Mouse (Mus musculus): ENCODE measurements around the gene Ctsw.

The Ctsw gene

DNA sequence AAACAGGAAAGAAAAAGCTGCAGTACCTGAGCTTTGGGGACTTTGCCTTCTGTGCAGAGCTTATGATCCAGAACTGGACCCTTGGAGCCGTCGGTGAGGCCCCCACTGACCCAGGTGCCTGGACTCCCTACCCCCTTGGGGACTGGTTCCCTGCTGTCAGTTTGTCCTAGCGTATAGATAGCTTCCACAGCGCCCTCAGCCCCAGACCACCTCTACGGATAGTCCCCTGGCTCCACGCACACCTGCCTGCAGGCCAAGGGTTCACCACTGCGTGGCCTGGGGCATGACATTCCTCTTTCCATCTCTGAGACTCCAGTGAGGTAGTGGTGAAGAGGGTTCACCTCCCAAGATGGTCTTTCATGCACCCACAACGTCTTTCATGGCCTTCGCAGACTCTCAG is 5.1 kb downstream of the Ctsw start:
- no peak for DNase-seq (ENCODE audit: extremely low spot score)

- DNase-seq (ENCODE audit: extremely low spot score), result no peak
Observed at GRCm38 (mm10) chr19:5461411-5461810, 6.9 kb downstream of the Ctsw start.

DNA sequence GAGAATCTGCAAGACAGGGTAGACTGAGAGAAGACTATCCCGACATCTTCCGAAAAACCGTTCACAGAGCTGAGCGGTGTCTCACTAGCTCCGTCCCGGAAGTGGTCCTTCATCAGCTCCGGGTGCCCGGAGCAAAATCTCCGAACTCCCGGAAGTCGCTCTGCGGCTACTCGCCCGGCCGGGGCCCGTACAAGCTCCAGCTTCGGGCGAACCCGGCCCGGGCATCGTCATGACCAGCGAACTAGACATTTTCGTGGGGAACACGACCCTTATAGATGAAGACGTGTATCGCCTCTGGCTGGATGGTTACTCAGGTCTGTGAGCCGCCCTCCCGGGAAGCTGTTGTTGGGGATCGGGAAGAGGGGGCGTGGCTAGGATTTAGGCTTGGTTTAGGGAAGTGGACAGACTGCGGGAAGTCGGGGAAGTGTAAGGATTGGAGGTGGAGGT is 7.8 kb downstream of the Ctsw start, which contains the start of gene Fibp:
Gene Fibp, plus strand, starts transcription at position 151 of the 447 bp plus-strand sequence.
- DNase-seq (ENCODE audit: extremely low spot score), result peak; percentile 88

GRCm38 (mm10) chr19:5459896-5460295 is 8.4 kb downstream of the Ctsw start:
- DNase-seq (ENCODE audit: extremely low spot score), result no peak

DNA sequence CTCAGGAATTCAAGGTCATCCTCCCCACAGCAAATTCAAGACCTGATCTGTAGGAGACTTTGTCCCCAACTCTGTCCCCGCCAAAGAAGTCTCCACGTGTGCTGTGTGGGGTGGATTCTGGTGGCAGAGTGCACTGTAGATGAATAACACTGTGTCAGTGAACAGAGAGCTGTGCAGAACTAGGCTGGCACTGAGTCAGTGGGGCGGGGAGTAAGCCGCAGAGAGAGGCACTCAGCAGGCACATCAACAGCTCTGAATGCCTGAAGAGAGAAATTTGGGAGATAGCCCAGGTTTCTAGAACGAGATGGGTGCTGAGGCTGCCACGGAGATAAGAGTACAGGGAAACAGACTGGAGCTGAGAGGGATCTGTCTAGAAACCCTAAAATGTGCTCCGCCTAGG is 9.3 kb downstream of the Ctsw start:
- no peak for DNase-seq (ENCODE audit: extremely low spot score)

GRCm38 (mm10) chr19:5457746-5458442 is 10.4 kb downstream of the Ctsw start, which contains the start of gene Ccdc85b:
TSS of gene Ccdc85b (minus strand) at chr19:5457894.
- DNase-seq (ENCODE audit: extremely low spot score), result no peak

GRCm38 (mm10) chr19:5456922-5457745 is 11.2 kb downstream of the Ctsw start:
- peak; percentile 94 for DNase-seq (ENCODE audit: extremely low spot score)

DNA sequence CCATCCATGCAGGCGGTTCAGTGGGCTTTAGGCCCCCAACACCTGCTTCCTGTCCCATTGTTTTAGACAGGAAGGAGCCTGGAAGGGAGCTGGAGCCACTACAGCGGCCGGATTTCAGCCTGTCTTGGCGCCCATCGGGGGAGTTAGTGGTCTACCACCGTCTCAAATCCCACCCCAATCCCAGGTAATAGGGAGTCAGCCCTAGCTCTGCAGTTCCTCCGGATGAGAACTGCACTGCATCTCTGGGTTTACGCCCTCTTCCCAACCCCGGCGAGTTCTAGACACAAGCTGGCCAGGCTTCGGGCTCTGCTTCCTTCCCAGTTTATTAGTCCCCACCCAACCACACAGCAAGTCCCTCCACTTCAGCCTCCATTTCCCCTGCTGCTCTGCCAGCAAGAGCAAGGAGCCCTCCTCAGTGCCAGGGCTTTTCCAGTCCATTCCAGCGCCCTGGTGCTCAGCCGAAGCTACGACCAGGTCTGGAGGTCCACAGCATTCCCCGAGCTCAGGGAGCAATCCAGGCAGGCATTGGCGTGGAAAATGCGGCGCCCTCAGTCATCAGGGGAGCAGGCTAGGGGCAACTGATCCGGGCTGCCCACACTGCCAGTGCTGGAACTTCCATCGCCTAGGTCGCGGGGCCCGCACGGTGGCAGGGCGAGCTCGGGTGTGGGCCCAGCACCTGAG is 11.9 kb downstream of the Ctsw start:
- DNase-seq (ENCODE audit: extremely low spot score), result peak; percentile 29

- DNase-seq (ENCODE audit: extremely low spot score), result no peak
Observed at GRCm38 (mm10) chr19:5455568-5455967, 12.7 kb downstream of the Ctsw start.

DNA sequence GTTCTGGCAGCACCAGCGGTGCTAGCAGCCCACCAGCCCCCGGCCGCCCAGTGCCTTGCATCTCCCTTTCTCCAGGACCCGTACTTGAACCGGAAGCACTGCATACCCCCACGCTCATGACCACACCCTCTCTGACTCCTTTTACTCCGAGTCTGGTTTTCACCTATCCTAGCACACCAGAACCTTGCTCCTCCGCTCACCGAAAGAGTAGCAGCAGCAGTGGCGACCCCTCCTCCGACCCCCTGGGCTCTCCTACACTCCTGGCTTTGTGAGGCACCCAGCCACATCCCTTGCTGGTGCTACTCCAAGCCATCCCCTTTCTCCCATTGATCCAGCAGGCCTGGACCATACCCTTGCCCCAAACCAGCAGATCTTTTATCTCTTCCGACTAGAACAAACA is 13.3 kb downstream of the Ctsw start:
- no peak for DNase-seq (ENCODE audit: extremely low spot score)

DNA sequence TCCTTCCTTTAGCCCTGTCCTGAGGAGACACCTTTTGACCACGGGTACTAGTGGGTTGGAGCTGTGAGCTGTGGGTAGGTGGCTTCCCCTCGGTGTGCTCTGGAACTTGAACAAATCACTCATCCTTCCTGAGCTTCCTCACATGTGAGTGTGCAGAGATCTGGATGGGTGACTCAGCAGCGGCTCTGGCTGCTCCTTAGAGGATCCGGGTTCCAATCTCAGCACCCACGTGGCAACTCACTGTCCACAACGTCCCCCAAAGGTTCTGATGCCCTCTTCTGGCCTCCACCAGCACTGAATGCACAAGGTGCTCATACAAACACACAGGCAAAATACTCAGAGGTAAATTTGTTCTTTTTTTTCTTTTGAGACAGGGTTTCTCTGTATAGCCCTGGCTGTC is 16.5 kb downstream of the Ctsw start:
- no peak for DNase-seq (ENCODE audit: extremely low spot score)

DNA sequence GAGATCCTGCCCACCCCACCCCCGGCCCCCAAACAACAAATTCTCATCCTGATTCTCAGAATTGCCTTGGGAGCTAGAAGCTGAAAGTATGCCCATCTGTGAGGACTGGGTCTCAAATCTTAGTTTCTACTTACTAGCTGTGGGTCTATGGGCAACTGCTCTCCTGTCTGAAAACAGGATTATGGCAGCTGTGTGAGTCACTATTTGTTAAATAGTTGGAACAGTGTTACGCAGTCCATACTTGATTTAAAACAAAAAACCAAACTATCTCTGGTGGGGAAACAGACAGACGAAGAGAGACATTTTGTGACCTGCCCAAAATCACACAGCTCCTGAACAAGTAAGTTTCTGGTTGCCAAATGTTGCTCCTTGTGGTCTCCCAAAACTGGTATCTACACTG is 18.6 kb downstream of the Ctsw start:
- DNase-seq (ENCODE audit: extremely low spot score), result no peak

- DNase-seq (ENCODE audit: extremely low spot score), result no peak
Observed at GRCm38 (mm10) chr19:5448354-5449150, 19.8 kb downstream of the Ctsw start.

DNA sequence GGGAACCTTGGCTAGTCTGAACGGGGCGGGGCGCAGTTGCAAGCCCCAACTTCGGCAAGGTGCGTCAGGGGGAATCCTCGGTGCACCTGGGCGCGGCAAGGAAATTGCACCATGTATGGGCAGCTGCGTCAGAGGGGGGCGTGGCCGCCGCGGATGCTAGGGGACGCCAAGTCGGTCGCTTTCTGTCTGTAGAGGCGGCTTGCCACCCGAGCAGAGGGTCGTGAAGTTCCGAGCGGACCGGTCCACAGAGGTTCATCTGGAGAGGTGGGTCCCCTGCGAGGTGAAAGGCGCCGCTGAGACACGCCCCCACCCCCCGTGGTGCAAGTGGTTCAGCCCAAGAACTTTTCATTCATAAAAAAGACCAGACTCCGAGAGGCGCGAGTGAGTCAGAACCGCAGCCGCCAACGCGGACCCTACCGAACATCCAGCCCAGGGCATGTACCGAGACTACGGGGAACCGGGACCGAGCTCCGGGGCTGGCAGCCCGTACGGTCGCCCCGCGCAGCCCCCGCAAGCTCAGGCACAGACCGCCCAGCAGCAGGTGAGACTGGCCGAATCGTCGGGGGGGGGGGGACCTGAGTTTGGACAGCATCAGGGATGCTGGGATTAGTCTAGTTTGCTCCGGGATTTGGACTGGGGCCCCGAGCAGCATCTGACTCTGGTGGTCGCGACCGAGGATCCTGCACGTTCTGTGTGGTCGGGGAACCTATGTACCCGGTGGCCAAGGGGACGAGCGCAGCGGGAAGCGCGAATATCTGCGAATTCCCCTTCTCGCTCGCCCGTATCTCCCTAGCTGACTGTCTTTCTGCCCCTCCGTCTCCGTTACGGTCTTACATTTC is 20.6 kb downstream of the Ctsw start, which contains the start of gene Fosl1:
Gene Fosl1, plus strand, starts transcription at position 33 of the 839 bp plus-strand sequence.
- DNase-seq (ENCODE audit: extremely low spot score), result peak; percentile 66

DNA sequence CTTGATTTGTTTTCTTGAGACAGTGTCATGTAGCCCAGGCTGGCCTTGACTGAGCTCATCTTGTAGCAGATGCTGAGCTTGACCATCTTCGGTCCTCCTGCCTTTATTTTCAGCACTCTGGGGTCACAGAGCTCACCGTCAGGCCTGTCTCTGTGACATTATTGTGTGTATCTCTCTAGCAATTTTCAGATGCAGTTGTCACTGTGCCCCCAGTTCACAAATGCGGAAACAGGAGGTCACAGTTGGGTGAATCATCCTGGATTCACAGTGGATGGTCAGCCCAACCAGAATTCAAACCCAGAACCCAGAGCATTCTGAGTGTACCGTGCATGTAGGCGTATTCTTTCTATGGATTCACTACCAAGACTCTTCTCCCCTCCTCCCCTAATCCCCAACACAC is 22.6 kb downstream of the Ctsw start:
- DNase-seq (ENCODE audit: extremely low spot score), result no peak

- no peak for DNase-seq (ENCODE audit: extremely low spot score)
Observed at GRCm38 (mm10) chr19:5444954-5445353, 23.4 kb downstream of the Ctsw start.

- DNase-seq (ENCODE audit: extremely low spot score), result no peak
Observed at GRCm38 (mm10) chr19:5444371-5444908, 23.9 kb downstream of the Ctsw start.

GRCm38 (mm10) chr19:5433951-5434350 is 34.4 kb downstream of the Ctsw start:
- no peak for DNase-seq (ENCODE audit: extremely low spot score)

- DNase-seq (ENCODE audit: extremely low spot score), result peak; percentile 52
Observed at GRCm38 (mm10) chr19:5432992-5433852, 35.1 kb downstream of the Ctsw start.

Data from embryo, embryonic 9.5 days (tissue).